Mouse (Mus musculus) activated CD4-positive, CD25-positive, alpha-beta regulatory T cell, adult 4 months (primary cell): ENCODE measurements around the gene N4bp2l2. TPM values are rescaled to one million over a fixed set of nuclear protein-coding genes. Genes with fewer than 3 reads are reported as not detected.
A peak's percentile ranks its signal among the peaks of the same experiment; 100 is the strongest.
"Not testable (repeated sequence)": the region's sequence is repeated elsewhere in the genome, so short reads cannot be mapped to it uniquely, and the experiment has no call there.

Source experiments
- ATAC-seq: one replicate; pipeline ENCODE4 v1.8.0; 2017
- polyA plus RNA-seq, 2 experiments: library from polyadenylated mRNA; unstranded; fragments of 100-300 nt; shearing (Covaris generic); gene quantifications; one replicate each; pipeline ENCODE4 v1.2.1; 2017

The N4bp2l2 gene
- polyA plus RNA-seq = 10 to 100 TPM; 51.6 to 75.1 TPM

DNA sequence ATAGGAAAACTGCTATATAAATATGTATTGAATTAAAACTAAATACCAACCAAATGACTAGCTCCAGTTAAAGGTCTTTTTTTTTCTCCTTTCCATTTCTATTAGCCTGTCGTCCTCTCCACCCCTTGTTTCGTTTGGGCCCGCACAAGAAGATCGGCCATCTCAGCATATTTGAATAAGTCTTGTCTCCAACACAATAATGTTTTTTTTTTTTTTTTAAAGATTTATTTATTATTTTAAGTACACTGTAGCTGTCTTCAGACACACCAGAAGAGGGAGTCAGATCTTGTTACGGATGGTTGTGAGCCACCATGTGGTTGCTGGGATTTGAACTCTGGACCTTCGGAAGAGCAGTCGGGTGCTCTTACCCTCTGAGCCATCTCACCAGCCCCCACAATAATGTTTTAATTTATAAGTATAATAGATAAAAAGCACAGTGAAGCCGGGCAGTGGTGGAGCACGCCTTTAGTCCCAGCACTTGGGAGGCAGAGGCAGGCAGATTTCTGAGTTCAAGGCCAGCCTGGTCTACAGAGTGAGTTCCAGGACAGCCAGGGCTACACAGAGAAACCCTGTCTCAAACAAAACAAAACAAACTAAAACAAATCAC is at the start of gene N4bp2l2:
Gene N4bp2l2, minus strand, starts transcription at position 51 of the 607 bp plus-strand sequence.
- not testable (repeated sequence) for ATAC-seq

DNA sequence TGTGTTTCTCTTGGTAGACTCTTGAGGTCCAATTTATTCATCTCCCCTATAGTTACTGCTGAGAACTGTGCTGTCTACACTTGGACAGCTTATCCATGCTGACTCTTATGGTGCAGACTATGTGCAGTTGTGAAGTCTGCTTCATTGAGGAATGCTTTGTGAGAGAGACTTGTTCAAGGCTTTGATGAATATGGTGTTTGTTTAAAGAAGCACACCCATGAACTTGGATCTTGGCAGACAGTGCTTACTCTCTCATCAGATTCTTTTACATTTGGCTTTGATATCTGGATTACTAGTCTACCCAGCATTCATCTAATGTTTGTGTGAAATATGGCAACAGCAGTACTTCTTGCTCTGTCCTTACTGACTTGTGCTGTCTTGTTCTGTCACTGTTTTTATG is 47.4 kb upstream of the N4bp2l2 start:
- no peak for ATAC-seq

DNA sequence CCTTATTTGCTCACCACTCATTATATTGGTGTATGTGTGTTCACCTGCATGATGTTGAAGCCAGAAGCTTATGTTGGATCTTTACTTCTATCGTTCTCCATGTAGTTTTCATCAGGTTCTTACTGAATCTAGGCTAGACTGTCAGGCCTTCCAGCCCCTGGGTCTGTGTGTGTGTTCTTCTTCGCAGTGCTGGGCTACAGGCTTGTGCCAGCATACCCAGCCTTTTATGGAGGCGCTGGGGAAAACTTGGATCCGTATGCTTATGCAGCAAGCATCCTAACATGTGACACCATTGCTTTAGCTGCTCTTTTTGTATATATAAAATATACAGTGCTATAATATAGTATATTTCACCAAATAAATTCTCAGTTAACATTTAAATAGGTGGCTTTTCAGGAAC is 45.5 kb upstream of the N4bp2l2 start:
- no peak for ATAC-seq

DNA sequence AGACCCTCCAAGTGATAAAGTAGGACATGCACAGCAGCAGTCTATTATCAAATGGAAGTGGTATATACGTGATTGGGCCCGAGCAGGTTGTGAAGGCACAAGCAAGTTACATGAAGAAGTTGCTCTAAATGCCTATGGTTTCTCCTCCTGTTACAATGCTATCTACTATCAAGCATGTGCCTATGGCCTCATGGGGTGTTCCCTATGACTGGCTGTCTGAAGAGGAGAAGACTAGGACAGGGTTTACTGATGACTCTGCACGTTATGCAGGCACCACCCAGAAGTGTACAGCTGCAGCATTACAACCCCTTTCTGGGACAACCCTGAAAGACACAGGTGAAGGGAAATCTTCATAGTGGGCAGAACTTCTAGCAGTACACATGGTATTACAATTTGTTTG is 41.2 kb upstream of the N4bp2l2 start:
- ATAC-seq = not testable (repeated sequence)

DNA sequence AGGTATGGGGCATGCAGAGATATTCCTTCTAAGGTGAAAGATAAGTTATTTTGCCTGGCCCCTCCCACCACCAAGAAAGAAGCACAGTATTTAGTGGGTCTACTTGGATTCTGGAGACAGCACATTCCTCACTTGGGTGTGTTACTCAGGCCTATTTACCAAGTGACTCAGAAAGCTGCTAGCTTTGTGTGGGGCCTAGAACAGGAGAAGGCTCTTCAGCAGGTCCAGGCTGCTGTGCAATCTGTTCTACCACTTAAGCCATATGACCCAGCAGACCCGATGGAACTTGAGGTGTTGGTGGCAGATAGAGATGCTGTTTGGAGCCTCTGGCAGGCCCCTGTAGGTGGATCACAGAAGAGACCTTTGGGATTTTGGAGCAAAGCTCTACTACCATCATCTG is 40.7 kb upstream of the N4bp2l2 start:
- ATAC-seq = not testable (repeated sequence)

DNA sequence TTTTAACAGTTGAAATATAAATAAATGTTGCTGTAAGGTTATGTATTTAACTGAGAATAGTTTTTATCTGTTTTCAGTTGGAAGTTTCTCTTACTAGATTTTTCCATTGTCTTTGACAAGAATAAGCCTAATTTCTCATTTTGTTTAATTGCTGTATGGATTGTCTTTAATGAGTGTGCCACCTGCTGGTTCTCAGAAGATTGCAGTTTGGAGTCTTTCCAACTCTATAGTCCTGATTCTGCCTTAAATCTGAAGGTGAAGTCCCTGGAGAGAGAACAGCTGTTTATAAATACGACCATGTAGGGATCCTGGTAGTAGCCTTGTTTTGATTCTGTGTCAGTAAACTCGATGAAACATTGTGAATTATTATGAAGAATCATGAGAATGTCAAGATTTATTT is 36.7 kb upstream of the N4bp2l2 start:
- peak; percentile 92 for ATAC-seq

DNA sequence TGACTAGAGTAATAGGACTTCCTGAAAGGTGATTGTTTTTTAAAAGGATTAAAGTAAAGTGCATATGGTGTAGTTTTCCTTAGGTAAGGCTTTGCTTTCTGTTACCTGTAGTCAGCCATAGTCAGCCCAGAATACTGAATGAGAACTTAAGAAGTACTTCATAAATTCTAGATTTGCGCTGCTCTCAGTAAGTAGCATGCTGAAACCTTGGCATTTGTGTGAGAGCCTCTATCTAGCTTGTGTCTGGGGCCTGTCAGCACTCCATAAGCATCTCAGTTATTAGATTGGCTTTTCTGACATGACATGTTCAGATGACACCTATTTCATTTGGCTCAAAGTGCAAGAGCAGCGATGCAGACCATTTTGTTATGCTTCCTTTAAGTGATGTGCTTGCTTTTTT is 27.3 kb upstream of the N4bp2l2 start:
- no peak for ATAC-seq

DNA sequence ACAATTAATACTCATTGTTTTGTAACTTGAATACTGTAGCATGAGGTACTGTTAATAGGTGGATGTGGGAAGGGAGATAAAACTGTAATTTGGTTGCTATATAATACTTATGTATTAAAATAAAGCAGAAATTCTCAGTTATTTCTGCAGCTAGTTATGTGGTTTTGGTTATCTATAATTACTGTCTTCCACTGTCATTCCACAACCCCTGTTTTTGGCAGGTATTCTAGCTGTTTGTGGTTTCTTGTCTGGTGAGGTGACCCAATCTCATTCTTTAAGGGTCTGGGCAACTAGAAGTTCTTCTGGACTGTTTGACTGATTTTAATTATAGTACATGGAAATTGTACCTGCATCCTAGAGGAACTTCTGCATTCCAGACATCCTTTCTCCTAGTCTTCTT is 24.7 kb upstream of the N4bp2l2 start:
- ATAC-seq = no peak

DNA sequence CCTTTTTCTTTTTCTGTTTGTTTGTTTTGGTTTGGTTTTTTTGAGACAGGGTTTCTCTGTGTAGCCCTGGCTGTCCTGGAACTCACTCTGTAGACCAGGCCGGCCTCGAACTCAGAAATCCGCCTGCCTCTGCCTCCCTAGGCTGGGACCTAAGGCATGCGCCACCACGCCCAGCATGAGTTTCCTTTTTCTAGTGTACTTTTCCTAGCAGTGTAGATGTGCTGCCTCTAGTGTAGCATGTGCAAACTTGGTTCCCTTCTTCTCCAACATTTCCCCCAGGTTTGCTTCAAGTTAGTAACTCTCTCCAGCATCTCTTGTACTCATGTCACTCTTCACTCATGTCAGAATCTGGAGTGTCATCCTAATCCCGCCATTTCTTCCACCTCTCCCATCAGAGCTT is 16.9 kb upstream of the N4bp2l2 start:
- not testable (repeated sequence) for ATAC-seq

DNA sequence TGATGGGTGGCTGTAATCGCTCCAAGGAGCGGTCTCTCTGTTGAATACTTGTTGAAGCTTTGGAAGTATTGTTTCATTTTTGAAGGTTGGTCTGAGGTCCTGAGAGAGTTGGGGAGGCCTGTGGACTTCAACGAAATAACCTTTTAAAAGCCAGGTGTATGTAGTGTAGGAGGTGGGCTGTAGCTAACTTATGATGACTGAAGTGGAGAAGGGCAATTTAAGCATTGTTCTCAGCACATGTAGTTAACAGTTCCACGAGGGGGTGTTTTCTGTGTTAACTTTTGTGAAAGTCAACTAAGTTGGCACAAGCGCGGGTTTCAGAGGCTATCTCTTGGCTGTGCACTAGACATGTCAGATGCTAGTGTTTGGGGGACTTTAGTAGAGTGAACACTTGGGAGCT is 8.9 kb upstream of the N4bp2l2 start:
- no peak for ATAC-seq

DNA sequence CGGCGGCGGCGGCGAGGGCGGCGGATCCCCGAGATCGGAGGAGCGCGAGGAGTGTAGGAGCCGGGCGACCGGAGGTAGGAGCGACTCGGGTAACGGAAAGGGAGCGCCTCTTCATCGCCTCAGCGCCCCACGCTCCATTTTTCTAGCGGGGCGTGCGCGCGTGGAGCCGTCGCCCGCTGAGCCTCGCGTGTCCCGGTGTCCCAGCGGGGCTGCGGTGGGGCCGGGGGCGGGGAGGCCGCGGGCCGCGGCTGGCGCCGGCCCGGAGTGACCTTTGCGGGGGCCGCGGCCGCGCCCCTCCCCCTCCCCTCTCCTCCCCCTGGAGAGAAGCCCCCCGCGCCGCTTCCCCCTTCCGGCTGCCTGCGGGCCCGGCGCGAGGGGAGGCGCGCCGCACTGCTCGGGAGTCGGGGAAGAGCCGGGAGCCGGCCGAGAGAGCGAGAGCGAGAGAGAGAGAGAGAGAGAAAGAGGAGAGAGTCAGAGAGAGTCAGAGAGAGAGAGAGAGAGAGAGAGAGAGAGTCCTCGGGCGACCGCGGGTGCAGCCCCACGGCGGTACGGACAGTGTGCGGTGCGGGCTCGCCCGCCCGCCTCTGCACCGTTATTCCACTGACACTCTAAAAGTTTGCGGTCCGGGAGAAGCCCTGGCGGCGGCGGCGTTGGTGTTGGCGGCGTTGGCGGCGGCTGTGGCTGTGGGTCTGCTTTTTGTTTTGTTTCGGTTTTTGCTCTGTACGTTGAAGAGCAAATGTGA is 8.1 kb upstream of the N4bp2l2 start:
- peak; percentile 8 for ATAC-seq

DNA sequence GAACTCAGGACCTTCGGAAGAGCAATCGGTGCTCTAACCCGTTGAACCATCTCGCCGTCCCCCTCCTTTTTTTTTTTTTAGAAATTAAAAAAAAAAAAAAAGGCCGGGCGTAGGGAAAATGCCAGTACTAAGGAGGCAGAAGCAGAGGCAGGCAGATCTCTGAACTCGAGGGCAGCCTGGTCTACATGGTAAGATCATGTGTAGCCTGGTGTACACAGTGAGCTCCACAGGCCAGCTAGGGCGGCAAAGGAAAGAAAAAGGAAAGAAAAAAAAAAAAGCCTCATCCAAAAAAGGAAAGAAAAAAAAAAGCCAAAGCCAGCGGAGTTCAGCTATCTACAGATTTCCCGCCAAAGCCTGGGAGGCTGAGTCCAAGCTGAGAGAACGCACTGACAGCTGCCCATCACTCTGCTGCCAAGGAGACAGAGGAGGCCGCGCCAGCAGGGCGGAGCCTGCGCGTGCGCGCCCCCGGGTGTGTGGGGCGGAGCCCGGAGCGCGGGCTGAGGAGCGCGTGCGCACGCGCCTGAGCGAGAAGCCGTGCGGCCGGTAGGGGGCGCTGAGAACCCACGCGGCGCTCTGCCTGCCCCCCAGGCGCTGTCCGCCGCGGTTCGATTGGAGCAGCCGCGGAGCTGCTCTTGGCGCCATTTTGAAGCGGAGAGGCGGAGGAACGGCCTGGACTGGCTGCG is 7.3 kb upstream of the N4bp2l2 start, which contains the start of gene Pds5b:
Gene Pds5b, plus strand, starts transcription at position 587 of the 683 bp plus-strand sequence.
- ATAC-seq = peak; percentile 91

DNA sequence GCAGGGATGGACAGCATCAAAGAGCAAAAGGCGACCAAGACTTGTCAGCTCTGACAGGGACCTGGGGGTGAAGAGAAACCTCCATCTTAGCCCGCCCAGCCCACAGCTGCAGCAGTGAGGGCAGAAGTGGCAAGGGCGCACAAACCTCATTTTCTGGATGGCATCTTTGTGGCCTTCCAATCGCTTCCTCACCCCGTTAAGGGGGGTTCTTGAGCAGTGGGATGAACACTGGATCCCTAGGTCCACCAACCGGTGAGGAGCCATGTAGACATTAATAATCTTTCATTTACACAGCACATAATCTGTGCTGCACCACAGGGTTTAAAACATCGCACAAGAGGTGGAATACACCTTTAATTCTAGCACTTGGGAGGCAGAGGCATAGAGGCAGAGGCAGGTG is 6.4 kb upstream of the N4bp2l2 start:
- no peak for ATAC-seq

DNA sequence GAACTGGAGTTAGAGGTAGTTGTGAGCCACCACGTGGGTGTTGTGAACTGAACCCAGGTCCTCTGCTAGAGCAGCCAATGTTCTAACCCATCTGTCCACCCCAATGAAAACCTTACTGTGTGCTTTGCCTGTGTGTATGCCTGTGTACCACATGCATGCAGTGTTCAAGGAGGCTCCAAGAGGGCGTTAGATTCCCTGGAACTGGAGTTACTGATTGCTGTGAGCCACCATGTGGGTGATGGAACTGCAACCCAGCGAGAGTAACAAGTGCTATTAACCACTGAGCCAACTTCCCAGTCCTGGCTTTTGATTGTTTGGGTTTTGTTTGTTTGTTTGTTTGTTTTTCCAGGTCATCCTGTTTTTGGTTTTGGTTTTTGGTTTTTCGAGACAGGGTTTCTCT is 2.7 kb upstream of the N4bp2l2 start:
- no peak for ATAC-seq

DNA sequence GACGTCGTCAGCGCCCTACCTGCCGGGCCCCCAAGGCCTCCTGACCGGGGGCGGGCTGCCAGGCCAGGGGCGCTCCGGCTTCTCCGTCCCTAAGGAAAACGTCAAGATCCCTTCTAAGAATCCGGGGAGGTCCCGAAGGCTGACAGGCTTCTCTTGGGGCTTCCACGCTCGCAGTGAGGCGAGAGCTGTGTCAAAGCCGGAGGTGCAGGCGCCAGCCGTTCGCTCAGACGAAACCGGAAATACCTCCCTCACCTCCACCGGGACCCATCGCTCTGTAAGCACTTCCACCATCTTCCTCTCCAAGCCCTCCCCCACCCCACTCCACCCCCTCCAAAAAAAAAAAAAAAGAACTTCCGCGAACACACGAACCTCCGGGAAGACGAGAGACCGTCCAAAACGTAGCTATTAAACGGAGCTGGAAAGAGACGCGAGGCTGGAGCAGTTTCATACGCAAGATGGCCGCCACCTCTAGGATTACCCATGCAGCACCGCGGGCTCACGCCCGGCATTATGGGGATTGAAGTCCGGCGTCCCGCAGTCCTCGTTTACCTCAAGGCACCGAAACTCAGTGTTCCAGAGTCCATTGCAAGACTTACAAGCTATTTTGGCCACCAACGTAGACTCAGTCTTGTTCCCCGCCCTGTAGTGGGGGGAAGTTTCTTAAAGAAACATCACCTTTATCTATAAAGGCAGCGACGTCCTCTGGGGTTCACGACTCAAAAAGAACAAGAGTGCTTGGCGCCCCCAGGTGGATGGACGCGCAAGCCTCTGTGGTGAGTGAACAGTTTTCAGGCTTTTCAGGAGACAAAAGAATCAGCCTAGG is 640 bp downstream of the N4bp2l2 start:
- ATAC-seq = peak; percentile 97

DNA sequence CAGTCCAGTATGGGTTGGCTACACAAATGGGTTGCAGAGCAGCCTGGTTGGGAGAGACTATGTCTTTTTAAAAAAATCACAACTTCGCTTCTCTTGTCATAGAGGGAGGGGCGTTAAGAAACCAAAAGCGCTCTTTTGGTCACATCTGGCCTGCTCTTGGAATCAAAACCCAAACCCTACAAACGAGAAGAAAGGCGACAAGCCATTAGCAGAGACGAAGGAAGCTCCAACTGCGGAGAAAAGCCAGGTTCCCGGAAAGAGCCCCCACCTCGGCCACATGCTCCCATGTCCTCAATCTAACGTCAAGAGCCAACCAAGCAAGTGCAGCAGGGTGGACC is 1.2 kb downstream of the N4bp2l2 start:
- peak; percentile 11 for ATAC-seq

DNA sequence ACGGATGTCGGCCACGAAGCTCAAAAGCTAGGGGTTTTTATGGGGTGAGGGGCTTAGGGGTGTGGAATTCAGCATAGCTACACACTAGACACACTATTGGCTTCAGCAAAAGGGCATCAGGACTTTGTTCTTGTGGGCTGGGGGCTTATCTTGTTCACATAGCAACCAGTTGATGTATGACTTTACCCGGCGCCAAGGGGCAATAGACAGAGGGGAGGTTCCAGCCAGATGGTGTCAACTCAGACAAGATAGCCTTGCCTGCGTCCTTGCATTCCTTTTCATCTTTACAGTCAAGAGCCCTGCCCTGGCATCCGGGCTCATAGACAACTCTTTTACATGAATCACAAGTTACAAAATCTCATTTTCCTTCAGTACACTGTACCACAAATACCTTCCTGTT is 2.1 kb downstream of the N4bp2l2 start:
- ATAC-seq = not testable (repeated sequence)

DNA sequence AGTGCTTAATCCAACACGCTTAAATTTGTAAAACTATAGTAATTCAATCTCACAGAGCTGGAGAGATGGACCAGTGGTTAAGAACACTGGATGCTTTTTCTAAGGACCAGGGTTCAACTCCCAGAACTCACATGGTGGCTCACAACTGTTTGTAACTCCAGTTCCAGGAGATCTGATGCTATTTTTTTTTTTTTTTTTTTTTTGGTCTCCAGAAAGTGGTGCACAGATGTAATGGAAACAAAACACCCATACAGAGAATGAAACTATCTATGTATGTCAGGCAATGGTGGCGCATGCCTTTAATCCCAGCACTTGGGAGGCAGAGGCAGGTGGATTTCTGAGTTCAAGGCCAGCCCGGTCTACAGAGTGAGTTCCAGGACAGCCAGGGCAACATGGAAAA is 5.7 kb downstream of the N4bp2l2 start:
- not testable (repeated sequence) for ATAC-seq

DNA sequence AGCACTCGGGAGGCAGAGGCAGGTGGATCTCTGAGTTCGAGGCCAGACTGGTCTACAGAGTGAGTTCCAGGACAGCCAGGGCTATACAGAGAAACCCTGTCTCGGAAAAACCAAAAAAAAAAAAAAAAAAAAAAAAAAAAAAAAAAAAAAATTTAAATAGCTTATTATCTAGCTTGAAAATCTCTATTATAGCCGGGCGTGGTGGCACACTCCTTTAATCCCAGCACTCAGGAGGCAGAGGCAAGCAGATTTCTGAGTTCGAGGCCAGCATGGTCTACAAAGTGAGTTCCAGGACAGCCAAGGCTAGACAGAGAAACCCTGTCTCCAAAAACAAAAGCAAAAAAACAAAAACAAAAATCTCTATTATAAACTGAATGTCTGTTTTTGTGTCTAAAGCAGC is 6.6 kb downstream of the N4bp2l2 start:
- not testable (repeated sequence) for ATAC-seq

DNA sequence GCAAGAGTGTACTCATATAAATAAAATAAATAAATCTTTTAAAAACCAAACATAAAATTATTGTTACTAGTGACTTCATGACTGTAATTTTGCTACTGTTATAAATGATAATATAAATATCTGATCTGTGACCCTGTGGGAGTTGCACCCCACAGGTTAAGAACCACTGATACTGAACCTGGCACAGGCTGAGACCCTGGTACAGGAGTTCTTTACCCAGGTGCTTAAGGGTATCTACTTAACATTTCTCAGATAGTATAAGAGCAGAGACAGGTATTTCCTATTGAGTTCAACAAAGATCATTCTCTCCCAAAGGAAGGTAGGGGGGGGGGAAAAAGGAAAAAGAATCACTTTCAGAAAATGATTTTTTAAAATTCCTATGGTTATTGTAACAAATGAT is 11.4 kb downstream of the N4bp2l2 start:
- ATAC-seq = no peak

DNA sequence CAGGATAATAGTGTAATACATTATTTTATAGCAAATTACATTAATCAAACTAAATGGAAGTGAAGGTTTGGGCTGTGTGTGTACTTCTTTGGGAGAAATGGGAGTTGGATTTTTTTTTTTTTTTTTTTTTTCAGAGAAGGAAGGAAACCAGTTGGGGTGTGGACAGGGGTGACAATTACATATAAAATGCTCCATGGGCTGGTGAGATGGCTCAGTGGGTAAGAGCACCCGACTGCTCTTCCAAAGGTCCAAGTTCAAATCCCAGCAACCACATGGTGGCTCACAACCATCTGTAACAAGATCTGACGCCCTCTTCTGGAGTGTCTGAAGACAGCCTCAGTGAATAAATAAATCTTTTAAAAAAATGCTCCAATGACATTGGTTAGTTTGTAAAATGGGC is 13.4 kb downstream of the N4bp2l2 start:
- ATAC-seq = no peak

DNA sequence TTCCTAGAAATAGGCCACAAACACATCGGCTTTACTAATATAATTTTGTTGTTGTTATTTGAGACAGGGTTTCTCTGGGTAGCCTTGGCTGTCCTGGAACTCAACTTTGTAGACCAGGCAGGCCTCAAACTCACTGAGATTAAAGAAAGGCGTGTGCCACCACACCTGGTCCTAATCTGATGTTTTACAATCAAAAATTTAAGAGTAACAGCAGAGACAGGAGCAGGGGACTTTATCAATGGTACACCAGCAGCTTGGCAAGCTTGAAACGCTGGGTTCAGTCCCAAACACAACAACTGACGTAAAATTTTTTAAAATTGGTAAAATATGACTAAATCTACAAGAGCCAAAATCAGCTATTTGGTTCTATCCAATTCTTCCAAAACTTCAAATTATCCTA is 21.1 kb downstream of the N4bp2l2 start:
- ATAC-seq = no peak

DNA sequence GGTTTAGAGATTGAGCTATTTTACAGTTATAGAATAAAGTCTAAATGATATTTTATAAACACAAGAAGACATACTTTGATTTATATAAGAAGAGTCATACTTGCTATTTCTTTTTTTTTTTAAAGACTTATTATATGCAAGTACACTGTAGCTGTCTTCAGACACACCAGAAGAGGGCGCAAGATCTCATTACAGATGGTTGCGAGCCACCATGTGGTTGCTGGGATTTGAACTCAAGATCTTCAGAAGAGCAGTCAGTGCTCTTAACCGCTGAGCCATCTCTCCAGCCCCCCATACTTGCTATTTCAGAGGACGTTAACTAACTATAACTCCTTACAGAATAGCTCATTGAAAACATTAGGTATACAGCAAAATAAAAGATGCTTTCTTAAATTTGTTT is 22.6 kb downstream of the N4bp2l2 start:
- ATAC-seq = not testable (repeated sequence)
